Mouse (Mus musculus) hindbrain, embryonic 14.5 days (tissue): ENCODE results near the gene Brinp2. TPM values are rescaled to one million over a fixed set of nuclear protein-coding genes. Genes with fewer than 3 reads are reported as not detected.

Source experiments
- ATAC-seq: fragments of 200-750 bp; cut with Nextera tagmentation; 2 replicates; pipeline ENCODE4 v1.8.0; 2017; ENCODE audit warnings: moderate number of reproducible peaks, mild to moderate bottlenecking, moderate TSS enrichment, moderate library complexity; ENCODE audit not compliant: low FRiP score
- DNase-seq: peaks from one replicate; pipeline ENCODE4 v3.0.0-alpha.2; 2015; ENCODE audit warnings: low spot score
- H3K27ac ChIP-seq: fragments of 300-500 bp; sonication (generic); 2 replicates; pipeline ENCODE4 v1.5.1; 2014; ENCODE audit warnings: mild to moderate bottlenecking, moderate library complexity
- H3K27me3 ChIP-seq: fragments of 300-500 bp; sonication (generic); 2 replicates; pipeline ENCODE4 v1.6.1; 2014; ENCODE audit warnings: mild to moderate bottlenecking, low read length, mixed read lengths; ENCODE audit not compliant: control insufficient read depth, insufficient read depth
- H3K36me3 ChIP-seq: fragments of 300-500 bp; sonication (generic); replicated peaks from 2 replicates; pipeline ENCODE4 v1.6.1; 2014; ENCODE audit not compliant: control insufficient read depth, insufficient read depth
- H3K4me1 ChIP-seq: fragments of 300-500 bp; sonication (generic); replicated peaks from 2 replicates; pipeline ENCODE4 v1.6.1; 2014; ENCODE audit warnings: antibody characterized with exemption, low read length, mixed read lengths; ENCODE audit not compliant: control insufficient read depth, insufficient read depth
- H3K4me2 ChIP-seq: fragments of 300-500 bp; sonication (generic); replicated peaks from 2 replicates; pipeline ENCODE4 v1.6.1; 2014; ENCODE audit warnings: mild to moderate bottlenecking, moderate library complexity
- H3K4me3 ChIP-seq: fragments of 300-500 bp; sonication (generic); replicated peaks from 2 replicates; pipeline ENCODE4 v1.5.1; 2014; ENCODE audit warnings: mild to moderate bottlenecking, low read length
- H3K9ac ChIP-seq: fragments of 300-500 bp; sonication (generic); 2 replicates; pipeline ENCODE4 v1.6.1; 2014
- H3K9me3 ChIP-seq: fragments of 300-500 bp; sonication (generic); 2 replicates; pipeline ENCODE4 v1.6.1; 2016; ENCODE audit warnings: low read length; ENCODE audit not compliant: control insufficient read depth
- WGBS: fragments of 180-500 bp; shearing (Covaris S2); extraction: QIAGEN DNeasy Blood & Tissue Kit; methylation state at CpG from one replicate; pipeline ENCODE4 v1.1.7; 2014; 5-methylcytosine and 5-hydroxymethylcytosine counted together
- polyA plus RNA-seq: library from polyadenylated mRNA; unstranded; fragments of >200 nt; fragmentation: Nextera tagmentation; extraction: Ambion mirVana; gene quantifications from 2 replicates; pipeline ENCODE4 v1.2.1, GENCODE M21; 2014

Gene Brinp2
- 23.5 and 29.0 TPM in 2 replicates for polyA plus RNA-seq

DNA sequence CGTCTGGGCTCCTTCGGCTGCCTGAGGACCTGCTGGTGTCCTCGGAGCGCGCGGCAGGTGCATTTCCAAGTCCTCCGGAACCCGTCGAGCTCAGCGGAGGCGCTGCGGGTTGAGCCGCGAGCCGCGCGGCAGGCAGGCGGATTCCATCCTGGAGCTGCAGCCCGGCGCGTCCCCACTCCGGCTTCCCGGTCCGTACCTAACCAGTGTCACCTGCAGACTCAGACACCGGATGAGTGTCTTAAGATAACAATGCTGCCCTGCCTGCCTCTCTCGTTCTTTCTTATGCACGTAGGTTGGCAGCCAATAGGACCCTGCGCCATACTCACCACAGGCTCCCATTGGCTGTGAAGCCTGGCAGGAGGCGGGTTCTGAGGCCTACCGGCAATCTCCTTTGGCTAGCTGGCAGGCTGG is at the start of gene Brinp2:
Brinp2 (minus strand) TSS at position 276 of the 411 bp plus-strand sequence.
- Histone ChIP-seq H3K9me3 (no peaks in the 10 kb centered on the region), H3K4me2 (peak within 1 kb of the TSS; percentile 74), H3K4me3 (peak within 1 kb of the TSS; percentile 66), H3K27ac (peak within 1 kb of the TSS; percentile 85), H3K36me3 (no peaks in the 10 kb centered on the region), H3K9ac (peak within 1 kb of the TSS; percentile 80), H3K27me3 (0 out of 2 replicates have a peak, but pooled peaks cover 3% of the 10 kb centered on the region), H3K4me1 (peaks cover 15% of the 10 kb centered on the region)
- DNase-seq (peak; percentile 88), ATAC-seq (peak; percentile 98)
- under 1% methylated on average over 30 of the region's 30 CpGs for WGBS

DNA sequence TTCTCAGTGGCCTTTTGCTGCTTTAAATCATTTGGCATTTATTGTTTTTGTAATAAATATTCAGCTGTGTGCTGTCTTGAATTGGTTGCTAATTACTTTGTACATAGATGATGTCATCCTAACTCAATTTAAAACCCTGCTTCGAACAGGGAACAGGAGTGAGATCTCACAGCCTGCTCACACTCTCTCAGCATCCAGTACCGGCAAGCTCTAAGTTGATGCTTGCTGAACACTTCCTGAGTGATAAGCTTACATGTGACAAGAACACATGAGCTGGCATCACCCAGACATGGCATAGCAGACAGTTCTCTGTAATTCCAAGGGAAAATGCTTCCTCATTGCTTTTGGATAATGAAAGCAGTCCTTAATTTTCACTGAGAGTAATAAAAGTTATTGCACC is 44.8 kb upstream of the Brinp2 start:
- no peak for ATAC-seq
- no peak overlapping the region for H3K4me3 ChIP-seq
- DNase-seq: no peak
- H3K36me3 ChIP-seq: no peaks in the 10 kb centered on the region
- H3K4me1 ChIP-seq: peaks cover 7% of the 10 kb centered on the region; the same call in 1 of the 2 replicates
- no peak overlapping the region for H3K27ac ChIP-seq
- no peak overlapping the region for H3K9ac ChIP-seq
- H3K27me3 ChIP-seq: no peaks in the 10 kb centered on the region
- H3K4me2 ChIP-seq: no peak overlapping the region
- no peaks in the 10 kb centered on the region for H3K9me3 ChIP-seq
- 64% methylated on average over 2 of the region's 2 CpGs for WGBS

- ATAC-seq (no peak), DNase-seq (no peak)
- Histone ChIP-seq H3K9me3 (no peaks in the 10 kb centered on the region), H3K4me2 (no peak overlapping the region), H3K4me3 (no peak overlapping the region), H3K27ac (no peak overlapping the region), H3K9ac (no peak overlapping the region), H3K4me1 (no peaks in the 10 kb centered on the region), H3K36me3 (no peaks in the 10 kb centered on the region), H3K27me3 (no peaks in the 10 kb centered on the region)
- WGBS: 93% methylated on average over 2 of the region's 2 CpGs
Measured at GRCm38 (mm10) chr1:158397058-158397457, 40.9 kb upstream of the Brinp2 start.

GRCm38 (mm10) chr1:158390693-158391092 is 34.6 kb upstream of the Brinp2 start:
- DNase-seq (no peak), ATAC-seq (no peak)
- H3K36me3 ChIP-seq: peaks cover 4% of the 10 kb centered on the region; the same call in 1 of the 2 replicates
- peak overlapping the region; percentile 43; the same call in 1 of the 2 replicates for H3K27ac ChIP-seq
- no peak overlapping the region for H3K4me3 ChIP-seq
- 68% methylated on average over 4 of the region's 4 CpGs for WGBS
- no peaks in the 10 kb centered on the region for H3K9me3 ChIP-seq
- 0 out of 2 replicates have a peak, but pooled peaks cover 5% of the 10 kb centered on the region for H3K4me1 ChIP-seq
- H3K9ac ChIP-seq: no peak overlapping the region
- H3K27me3 ChIP-seq: no peaks in the 10 kb centered on the region
- H3K4me2 ChIP-seq: no peak overlapping the region

DNA sequence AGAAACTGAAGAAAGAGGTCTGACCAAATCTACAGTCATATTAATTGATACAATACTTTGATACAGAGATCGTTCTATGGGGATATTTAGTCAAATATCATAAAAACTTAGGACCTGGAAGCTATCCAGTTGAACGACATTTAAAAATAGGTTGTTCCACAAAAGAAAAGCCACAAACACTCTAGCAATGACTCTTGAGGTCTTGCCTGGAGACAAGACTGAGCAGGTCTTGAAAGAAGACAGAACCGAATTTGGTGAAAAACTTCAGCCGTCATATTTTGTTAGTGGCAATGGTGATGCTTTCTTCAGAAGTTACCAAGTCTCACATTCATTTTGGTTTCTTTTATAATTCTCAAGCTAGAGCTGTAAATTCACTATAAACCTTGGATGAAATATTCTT is 32.9 kb upstream of the Brinp2 start:
- Histone ChIP-seq H3K9ac (no peak overlapping the region), H3K4me2 (no peak overlapping the region), H3K4me3 (no peak overlapping the region), H3K9me3 (no peaks in the 10 kb centered on the region), H3K36me3 (peaks cover 9% of the 10 kb centered on the region; the same call in 1 of the 2 replicates), H3K27ac (no peak overlapping the region), H3K4me1 (0 out of 2 replicates have a peak, but pooled peaks cover 5% of the 10 kb centered on the region), H3K27me3 (no peaks in the 10 kb centered on the region)
- 99% methylated on average over 4 of the region's 4 CpGs for WGBS
- DNase-seq (no peak), ATAC-seq (no peak)

- Histone ChIP-seq H3K27ac (no peak overlapping the region), H3K9me3 (no peaks in the 10 kb centered on the region), H3K27me3 (no peaks in the 10 kb centered on the region), H3K4me3 (no peak overlapping the region), H3K4me2 (no peak overlapping the region), H3K36me3 (peaks cover 9% of the 10 kb centered on the region; the same call in 1 of the 2 replicates), H3K9ac (no peak overlapping the region), H3K4me1 (0 out of 2 replicates have a peak, but pooled peaks cover 5% of the 10 kb centered on the region)
- peak; percentile 55; the same call in 1 of the 2 replicates for ATAC-seq
- no peak for DNase-seq
- 17% methylated on average over 3 of the region's 3 CpGs for WGBS
Measured at GRCm38 (mm10) chr1:158386781-158387180, 30.7 kb upstream of the Brinp2 start.

GRCm38 (mm10) chr1:158385311-158385710 is 29.2 kb upstream of the Brinp2 start:
- H3K9me3 ChIP-seq: no peaks in the 10 kb centered on the region
- H3K36me3 ChIP-seq: peaks cover 10% of the 10 kb centered on the region; the same call in 1 of the 2 replicates
- H3K4me3 ChIP-seq: no peak overlapping the region
- H3K27ac ChIP-seq: no peak overlapping the region
- 100% methylated on average over 2 of the region's 2 CpGs for WGBS
- H3K27me3 ChIP-seq: no peaks in the 10 kb centered on the region
- DNase-seq (no peak), ATAC-seq (no peak)
- no peak overlapping the region for H3K4me2 ChIP-seq
- no peaks in the 10 kb centered on the region for H3K4me1 ChIP-seq
- no peak overlapping the region for H3K9ac ChIP-seq

DNA sequence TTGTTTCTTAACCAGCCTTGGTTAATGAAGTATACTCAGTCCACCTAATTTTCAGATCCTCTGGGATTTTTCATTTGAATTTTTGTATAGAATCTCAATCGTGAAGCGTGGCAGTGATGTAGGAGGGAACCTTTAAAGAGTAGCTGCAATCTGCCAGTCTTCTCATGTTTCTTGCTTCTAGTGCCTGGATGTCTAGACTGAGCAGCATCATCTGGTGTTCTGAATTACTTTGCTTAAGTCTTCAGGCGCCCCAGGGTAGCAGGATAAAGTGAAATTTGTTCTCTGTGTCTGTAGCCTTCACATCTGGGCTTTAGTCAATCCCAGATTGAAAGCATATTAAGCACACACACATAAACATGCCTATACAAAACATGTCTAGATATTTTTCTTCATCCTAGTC is 27.1 kb upstream of the Brinp2 start:
- DNase-seq (no peak), ATAC-seq (no peak)
- H3K4me3 ChIP-seq: no peak overlapping the region
- no peaks in the 10 kb centered on the region for H3K9me3 ChIP-seq
- H3K27me3 ChIP-seq: no peaks in the 10 kb centered on the region
- H3K36me3 ChIP-seq: peaks cover 18% of the 10 kb centered on the region; the same call in 1 of the 2 replicates
- no peak overlapping the region for H3K27ac ChIP-seq
- no peak overlapping the region for H3K4me2 ChIP-seq
- H3K4me1 ChIP-seq: no peaks in the 10 kb centered on the region
- WGBS: 79% methylated on average over 3 of the region's 3 CpGs
- no peak overlapping the region for H3K9ac ChIP-seq

- Histone ChIP-seq H3K9ac (no peak overlapping the region), H3K9me3 (no peaks in the 10 kb centered on the region), H3K4me1 (no peaks in the 10 kb centered on the region), H3K4me2 (no peak overlapping the region), H3K4me3 (no peak overlapping the region), H3K36me3 (peaks cover 22% of the 10 kb centered on the region; the same call in 1 of the 2 replicates), H3K27ac (no peak overlapping the region), H3K27me3 (no peaks in the 10 kb centered on the region)
- 76% methylated on average over 6 of the region's 6 CpGs for WGBS
- DNase-seq: no peak
- no peak for ATAC-seq
Measured at GRCm38 (mm10) chr1:158382277-158382676, 26.2 kb upstream of the Brinp2 start.
